Mouse (Mus musculus) olfactory bulb, adult 2 months (tissue): ENCODE measurements around the gene Morn5. TPM values are rescaled to one million over a fixed set of nuclear protein-coding genes. Genes with fewer than 3 reads are reported as not detected.

Experiments used
- H3K27ac ChIP-seq: fragments of 200-500 bp; 2 replicates; pipeline ENCODE4 v1.5.1; 2012; ENCODE audit warnings: low read depth, low read length; ENCODE audit not compliant: insufficient read depth
- H3K4me1 ChIP-seq: fragments of 200-500 bp; 2 replicates; pipeline ENCODE4 v1.6.1; 2012; ENCODE audit warnings: low read length; ENCODE audit not compliant: control insufficient read depth, insufficient read depth
- H3K4me3 ChIP-seq: fragments of 200-500 bp; 2 replicates; pipeline ENCODE4 v1.5.1; 2012; ENCODE audit warnings: mild to moderate bottlenecking, low read depth, low read length, moderate library complexity; ENCODE audit not compliant: insufficient read depth
- CTCF ChIP-seq: fragments of 200-500 bp; IDR thresholded peaks from 2 replicates; pipeline ENCODE4 v1.5.1; 2012; ENCODE audit warnings: low read depth, mild to moderate bottlenecking, low read length, moderate library complexity; ENCODE audit not compliant: insufficient read depth
- POLR2A ChIP-seq: fragments of 200-500 bp; IDR thresholded peaks from 2 replicates; pipeline ENCODE4 v1.6.1; 2012; ENCODE audit warnings: mild to moderate bottlenecking, low read depth, low read length, moderate library complexity; ENCODE audit not compliant: insufficient read depth
- WGBS: fragments of 180-500 bp; shearing (Covaris S2); methylation state at CpG from one replicate; pipeline ENCODE4 v1.1.7; 2018; 5-methylcytosine and 5-hydroxymethylcytosine counted together
- polyA plus RNA-seq: library from polyadenylated mRNA; stranded (reverse); fragments of >200 nt; gene quantifications from 2 replicates; pipeline ENCODE4 v1.2.4, GENCODE M21; 2012; ENCODE audit warnings: low replicate concordance; ENCODE audit not compliant: missing spikeins, insufficient read depth, insufficient read length

The Morn5 gene
- polyA plus RNA-seq, 1 experiment, result not detected

DNA sequence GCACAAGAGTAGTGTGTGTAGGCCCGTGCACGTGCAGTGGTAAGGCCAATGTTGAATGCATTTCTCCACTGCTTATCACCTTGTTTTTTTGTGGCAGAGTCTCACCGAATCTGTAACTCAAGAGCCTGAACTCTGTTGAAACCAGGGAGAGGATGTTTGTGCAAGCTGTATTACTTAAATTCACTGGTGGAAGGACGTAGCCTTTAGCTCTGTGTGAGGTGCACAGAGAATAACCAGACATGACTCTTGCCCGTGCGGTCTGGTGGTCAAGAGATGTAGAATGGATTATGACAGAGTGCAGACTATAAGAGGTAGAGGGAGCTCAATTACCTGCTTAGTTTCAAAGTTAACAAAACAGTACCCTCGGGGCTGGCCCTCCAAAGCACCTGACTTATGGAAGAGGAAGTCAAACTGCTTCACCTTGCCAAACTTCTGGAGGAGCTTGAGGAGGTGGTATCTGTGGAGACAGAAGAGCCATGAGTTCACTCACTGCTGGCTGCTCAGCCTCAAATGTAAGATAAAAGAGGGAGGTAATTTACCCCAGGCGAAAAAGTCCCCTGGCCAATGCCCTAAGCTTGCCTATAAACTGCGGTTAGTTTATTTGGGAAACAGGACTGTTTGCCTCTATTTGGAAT, 77.7 kb downstream of the Morn5 start:
- H3K27ac ChIP-seq, result no peak overlapping the region
- H3K4me3 ChIP-seq, result no peak overlapping the region
- 90% methylated on average over 9 of the region's 9 CpGs for WGBS
- H3K4me1 ChIP-seq, result no peaks in the 10 kb centered on the region
- TF ChIP-seq CTCF, result no peak
- TF ChIP-seq POLR2A, result no peak

DNA sequence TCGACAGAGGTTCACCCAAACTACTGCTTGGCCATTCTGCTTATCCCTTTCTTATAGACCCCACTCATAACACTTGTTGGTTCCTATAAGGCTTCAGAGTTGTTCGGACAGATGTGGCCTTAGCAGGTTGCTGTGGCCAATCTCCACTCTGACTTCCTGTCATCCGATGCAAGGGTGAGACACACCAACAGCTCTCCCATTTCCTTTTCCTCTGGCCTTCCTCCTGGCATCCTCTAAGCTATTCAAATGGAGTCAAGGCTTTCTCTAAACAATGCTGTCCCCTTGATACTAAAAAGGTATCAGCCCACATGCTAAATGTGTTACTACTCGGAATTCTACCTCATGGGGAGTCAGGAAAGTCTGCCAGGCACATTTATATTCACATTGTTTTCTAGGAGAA, 78.7 kb downstream of the Morn5 start:
- 79% methylated on average over 4 of the region's 4 CpGs for WGBS
- no peak overlapping the region for H3K27ac ChIP-seq
- no peak overlapping the region for H3K4me3 ChIP-seq
- TF ChIP-seq POLR2A (no peak), CTCF (no peak)
- no peaks in the 10 kb centered on the region for H3K4me1 ChIP-seq

DNA sequence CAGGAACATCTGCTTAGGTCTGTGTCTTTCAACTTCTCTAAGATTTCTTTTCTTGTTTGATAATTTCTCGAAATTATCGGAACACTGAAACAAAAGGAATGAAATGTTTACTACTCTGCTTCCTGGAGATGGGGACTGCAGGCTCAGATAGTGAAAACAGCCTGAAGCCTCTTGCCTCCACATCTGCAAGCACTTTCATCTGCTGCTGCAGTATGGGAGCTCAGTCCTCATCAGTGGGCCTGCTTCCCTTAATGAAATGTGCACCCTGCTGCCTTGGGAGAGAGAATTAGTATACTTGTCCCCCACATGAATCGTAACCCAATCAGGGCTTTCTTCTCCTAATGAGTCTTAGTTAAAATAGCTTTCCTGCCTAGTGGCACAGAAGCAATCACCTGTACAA, 79.8 kb downstream of the Morn5 start:
- no peak for TF ChIP-seq CTCF
- TF ChIP-seq POLR2A, result no peak
- 72% methylated on average over 3 of the region's 3 CpGs for WGBS

More for the DNA sequence above, 79.8 kb downstream of the Morn5 start:
- Histone ChIP-seq H3K4me1 (no peaks in the 10 kb centered on the region), H3K27ac (no peak overlapping the region), H3K4me3 (no peak overlapping the region)

Other genes with a start within 250 kb of the Morn5 start
- not detected in 2 replicates for gene Ttll11, start 69.5 kb upstream of the Morn5 start, polyA plus RNA-seq
- gene Ndufa8, start 52 bp upstream of the Morn5 start, polyA plus RNA-seq, result not detected in 2 replicates
- gene Lhx6, start 56.0 kb downstream of the Morn5 start, polyA plus RNA-seq, result not detected in 2 replicates
- gene Mrrf, start 86.9 kb downstream of the Morn5 start, polyA plus RNA-seq, result not detected in 2 replicates
- not detected in 2 replicates for gene Rbm18, start 87.3 kb downstream of the Morn5 start, polyA plus RNA-seq
- gene Ptgs1, start 181.0 kb downstream of the Morn5 start, polyA plus RNA-seq, result not detected in 2 replicates